Mouse (Mus musculus) erythroblast, embryonic 14.5 days (primary cell): ENCODE results near the gene Slc51b.

ENCODE experiments used
- GATA1 ChIP-seq: IDR thresholded peaks from 2 replicates; pipeline ENCODE4 v1.6.1; 2012; ENCODE audit warnings: low read length, inconsistent platforms, mixed read lengths
- TAL1 ChIP-seq: IDR thresholded peaks from 3 replicates; pipeline ENCODE4 v1.6.1; 2012; ENCODE audit warnings: low read length, inconsistent platforms, mixed read lengths

GRCm38 (mm10) chr9:65458975-65459374, 36.2 kb upstream of the Slc51b start:
- no peak for TF ChIP-seq GATA1
- no peak for TF ChIP-seq TAL1
